Mouse (Mus musculus): Measurements from ENCODE around the gene Herc6. TPM values are rescaled to one million over a fixed set of nuclear protein-coding genes. Genes with fewer than 3 reads are reported as not detected.
"Not testable (repeated sequence)": the region's sequence is repeated elsewhere in the genome, so short reads cannot be mapped to it uniquely, and the experiment has no call there.

The Herc6 gene
- polyA plus RNA-seq, 1 experiment from 2014 or later = 1.4 TPM

DNA sequence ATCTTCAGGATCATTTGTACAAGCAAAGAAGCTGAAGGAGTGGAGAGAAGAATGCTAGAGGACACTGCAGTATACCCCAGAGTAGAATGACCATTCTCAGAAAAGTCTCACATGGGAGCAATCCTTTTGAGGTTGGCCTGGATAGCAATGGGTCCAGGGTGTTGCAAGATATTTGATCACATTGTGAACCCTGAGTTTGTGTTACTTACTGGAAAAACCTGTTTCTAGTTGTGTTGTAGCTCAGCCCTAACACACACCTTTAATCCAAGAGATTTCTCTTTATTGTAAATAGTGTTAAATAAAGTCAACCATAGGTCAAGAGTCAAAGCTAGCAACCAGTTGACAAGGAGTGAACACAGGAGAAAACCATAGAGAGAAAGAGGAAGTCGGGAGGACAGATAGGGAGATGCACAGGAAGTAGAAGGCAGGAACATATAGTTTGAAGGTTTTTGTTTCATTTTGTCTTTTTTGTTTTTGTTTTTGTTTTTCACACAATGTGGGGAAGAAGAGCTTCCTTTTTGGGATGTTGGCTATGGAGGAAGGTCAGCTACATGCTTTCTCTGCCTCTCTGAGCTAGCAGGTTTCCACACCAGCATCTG is 39.0 kb upstream of the Herc6 start:
- no peaks in the 10 kb centered on the region for H3K9me3 ChIP-seq (ENCODE audit: control insufficient read depth, low read length)
- no peak overlapping the region for H3K4me3 ChIP-seq (ENCODE audit: low read depth, low read length)
- 56% methylated on average over 1 of the region's 1 CpGs for WGBS
- H3K9ac ChIP-seq (ENCODE audit: low read length) = no peak overlapping the region
- H3K27me3 ChIP-seq (ENCODE audit: control insufficient read depth, insufficient read depth, low read length) = no peaks in the 10 kb centered on the region
- DNase-seq (ENCODE audit: low spot score) (no peak), ATAC-seq (ENCODE audit: low FRiP score, low TSS enrichment) (peak; percentile 63; the same call in 1 of the 2 replicates)
- no peaks in the 10 kb centered on the region for H3K4me1 ChIP-seq (replicated peaks; ENCODE audit: control insufficient read depth, insufficient read depth)
- H3K27ac ChIP-seq (replicated peaks) = no peak overlapping the region
- H3K36me3 ChIP-seq (ENCODE audit: control insufficient read depth, insufficient read depth, low read length) = no peaks in the 10 kb centered on the region
- TF ChIP-seq CTCF (IDR thresholded peaks at IDR 0.05; ENCODE audit: low read depth) = no peak
- no peak for TF ChIP-seq EP300 (optimal IDR thresholded peaks at IDR 0.05)
- H3K4me2 ChIP-seq (replicated peaks; ENCODE audit: low read depth) = no peak overlapping the region

DNA sequence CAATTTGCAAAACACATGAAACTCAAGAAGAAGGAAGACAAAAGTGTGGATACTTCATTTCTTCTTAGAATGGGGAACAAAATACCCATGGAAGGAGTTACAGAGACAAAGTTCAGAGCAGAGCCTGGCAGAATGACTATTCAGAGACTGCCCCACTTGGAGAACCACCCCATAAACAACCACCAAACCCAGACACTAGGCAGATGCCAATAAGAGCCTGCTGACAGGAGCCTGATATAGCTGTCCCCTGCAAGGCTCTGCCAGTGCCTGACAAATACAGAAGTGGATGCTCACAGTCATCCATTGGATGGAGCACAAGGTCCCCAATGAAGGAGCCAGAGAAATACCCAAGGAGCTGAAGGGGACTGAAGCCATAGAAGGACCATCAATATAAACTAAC is 37.2 kb upstream of the Herc6 start:
- DNase-seq (ENCODE audit: low spot score); H3K27me3 ChIP-seq (ENCODE audit: control insufficient read depth, insufficient read depth, low read length); H3K27ac ChIP-seq (replicated peaks); H3K4me1 ChIP-seq (replicated peaks; ENCODE audit: control insufficient read depth, insufficient read depth); H3K4me2 ChIP-seq (replicated peaks; ENCODE audit: low read depth); H3K9ac ChIP-seq (ENCODE audit: low read length); H3K9me3 ChIP-seq (ENCODE audit: control insufficient read depth, low read length); H3K4me3 ChIP-seq (ENCODE audit: low read depth, low read length); H3K36me3 ChIP-seq (ENCODE audit: control insufficient read depth, insufficient read depth, low read length); ATAC-seq (ENCODE audit: low FRiP score, low TSS enrichment): not testable (repeated sequence)

DNA sequence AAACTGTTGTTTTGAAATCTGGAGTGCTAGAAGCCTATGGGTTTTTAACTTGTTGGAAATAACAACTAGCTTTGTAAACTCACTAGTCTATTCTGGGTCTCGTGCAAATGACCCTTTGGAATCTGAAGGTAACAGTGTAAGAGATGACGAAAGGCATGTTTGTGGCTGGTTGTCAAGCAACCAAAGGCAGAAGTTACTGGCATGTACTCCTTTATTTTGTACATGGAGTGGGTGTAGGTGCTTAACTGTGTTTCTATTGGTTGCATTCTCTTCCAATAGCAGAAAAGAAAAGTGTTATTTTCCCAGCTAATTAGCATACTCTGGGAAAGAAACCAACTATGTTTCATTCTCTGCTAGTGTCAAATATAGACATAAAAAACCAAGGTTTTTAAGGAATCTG is 35.9 kb upstream of the Herc6 start:
- Histone ChIP-seq H3K4me2 (replicated peaks; ENCODE audit: low read depth) (no peak overlapping the region), H3K9ac (ENCODE audit: low read length) (no peak overlapping the region), H3K4me3 (ENCODE audit: low read depth, low read length) (no peak overlapping the region), H3K36me3 (ENCODE audit: control insufficient read depth, insufficient read depth, low read length) (no peaks in the 10 kb centered on the region), H3K27me3 (ENCODE audit: control insufficient read depth, insufficient read depth, low read length) (no peaks in the 10 kb centered on the region), H3K9me3 (ENCODE audit: control insufficient read depth, low read length) (no peaks in the 10 kb centered on the region), H3K27ac (replicated peaks) (no peak overlapping the region), H3K4me1 (replicated peaks; ENCODE audit: control insufficient read depth, insufficient read depth) (no peaks in the 10 kb centered on the region)
- no peak for TF ChIP-seq CTCF (IDR thresholded peaks at IDR 0.05; ENCODE audit: low read depth)
- no peak for TF ChIP-seq EP300 (optimal IDR thresholded peaks at IDR 0.05)
- WGBS = 47% methylated on average over 2 of the region's 2 CpGs
- DNase-seq (ENCODE audit: low spot score) = no peak
- no peak for ATAC-seq (ENCODE audit: low FRiP score, low TSS enrichment)

DNA sequence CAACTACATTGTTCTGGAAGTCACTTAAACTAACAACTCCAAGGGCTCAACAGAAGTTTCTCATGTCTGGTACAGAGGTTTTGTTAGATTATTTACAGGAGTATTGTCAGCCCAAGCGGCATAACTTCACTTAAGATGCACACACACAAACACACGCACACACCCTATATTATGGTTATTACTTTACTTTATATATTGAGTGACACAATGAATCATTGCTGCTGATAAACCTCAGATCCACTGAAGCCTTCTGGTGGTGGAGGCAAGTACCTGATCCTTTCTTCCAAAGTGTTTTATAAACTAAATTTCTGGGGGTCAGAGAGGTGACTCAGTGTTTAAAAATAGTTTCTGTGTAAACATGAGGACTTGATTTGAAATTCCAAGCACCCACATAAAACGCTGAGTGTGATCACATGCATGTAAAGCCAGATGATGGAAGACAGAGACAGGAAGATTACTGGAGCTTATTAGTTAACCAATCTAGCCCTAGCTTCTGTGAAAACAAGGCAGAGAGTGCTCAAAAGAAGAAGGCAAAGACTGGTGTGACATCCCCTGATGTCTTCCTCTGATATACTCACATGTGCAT is 29.5 kb upstream of the Herc6 start:
- no peak for DNase-seq (ENCODE audit: low spot score)
- Histone ChIP-seq H3K36me3 (ENCODE audit: control insufficient read depth, insufficient read depth, low read length) (no peaks in the 10 kb centered on the region), H3K27me3 (ENCODE audit: control insufficient read depth, insufficient read depth, low read length) (no peaks in the 10 kb centered on the region), H3K4me1 (replicated peaks; ENCODE audit: control insufficient read depth, insufficient read depth) (no peaks in the 10 kb centered on the region), H3K4me2 (replicated peaks; ENCODE audit: low read depth) (no peak overlapping the region), H3K9me3 (ENCODE audit: control insufficient read depth, low read length) (no peaks in the 10 kb centered on the region), H3K9ac (ENCODE audit: low read length) (no peak overlapping the region), H3K27ac (replicated peaks) (no peak overlapping the region), H3K4me3 (ENCODE audit: low read depth, low read length) (no peak overlapping the region)
- 32% methylated on average over 3 of the region's 3 CpGs for WGBS
- no peak for ATAC-seq (ENCODE audit: low FRiP score, low TSS enrichment)
- TF ChIP-seq EP300 (optimal IDR thresholded peaks at IDR 0.05) (no peak), CTCF (IDR thresholded peaks at IDR 0.05; ENCODE audit: low read depth) (no peak)

DNA sequence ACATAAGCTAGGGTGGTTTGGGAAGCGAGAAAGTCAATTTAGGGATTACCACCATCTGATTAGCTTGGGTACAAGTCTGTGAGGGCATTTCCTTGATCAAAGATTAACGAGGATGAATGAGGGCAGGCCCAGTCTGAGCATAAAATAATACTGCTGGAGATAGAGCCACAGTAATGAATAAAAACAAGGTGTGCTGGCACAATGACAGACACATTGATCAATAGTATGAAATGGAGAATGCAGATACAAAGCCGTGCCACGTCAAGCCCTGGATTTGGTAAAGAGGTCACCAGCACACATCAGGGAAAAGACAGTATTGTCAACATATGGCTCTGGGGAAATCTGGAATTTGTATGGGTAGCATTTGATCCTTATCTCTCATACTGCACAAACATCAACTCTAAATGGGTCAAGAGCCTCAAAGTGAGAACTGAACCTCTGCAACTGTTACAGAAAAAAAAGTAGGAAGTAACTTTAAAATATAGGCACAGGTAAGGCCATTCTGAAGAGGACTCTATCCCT is 22.9 kb upstream of the Herc6 start:
- no peaks in the 10 kb centered on the region for H3K27me3 ChIP-seq (ENCODE audit: control insufficient read depth, insufficient read depth, low read length)
- no peak overlapping the region for H3K27ac ChIP-seq (replicated peaks)
- TF ChIP-seq EP300 (optimal IDR thresholded peaks at IDR 0.05) = no peak
- no peak for TF ChIP-seq CTCF (IDR thresholded peaks at IDR 0.05; ENCODE audit: low read depth)
- H3K36me3 ChIP-seq (ENCODE audit: control insufficient read depth, insufficient read depth, low read length) = no peaks in the 10 kb centered on the region
- H3K4me3 ChIP-seq (ENCODE audit: low read depth, low read length) = no peak overlapping the region
- H3K9me3 ChIP-seq (ENCODE audit: control insufficient read depth, low read length) = no peaks in the 10 kb centered on the region
- no peak for DNase-seq (ENCODE audit: low spot score)
- H3K4me2 ChIP-seq (replicated peaks; ENCODE audit: low read depth) = no peak overlapping the region
- ATAC-seq (ENCODE audit: low FRiP score, low TSS enrichment) = no peak
- no peak overlapping the region for H3K9ac ChIP-seq (ENCODE audit: low read length)
- no peaks in the 10 kb centered on the region for H3K4me1 ChIP-seq (replicated peaks; ENCODE audit: control insufficient read depth, insufficient read depth)
- 42% methylated on average over 4 of the region's 4 CpGs for WGBS

DNA sequence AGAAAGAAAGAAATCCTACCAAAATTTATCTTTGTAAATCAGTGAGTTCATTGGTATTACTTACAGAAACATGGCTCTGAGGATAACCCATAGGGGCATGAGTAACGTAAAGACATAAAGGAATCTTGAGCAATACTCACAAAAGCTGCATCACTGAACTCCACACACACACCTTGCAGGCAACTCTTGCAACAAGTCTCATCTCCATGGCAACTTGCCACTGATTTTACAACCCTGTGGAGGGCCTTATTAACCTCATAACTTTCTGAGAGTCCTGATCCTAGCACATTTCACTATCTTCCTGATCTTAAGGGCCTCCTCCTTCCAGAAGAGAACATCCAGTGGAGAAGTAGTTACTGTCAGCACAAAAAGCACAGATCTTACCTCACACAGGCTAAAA is 17.3 kb upstream of the Herc6 start:
- no peaks in the 10 kb centered on the region for H3K27me3 ChIP-seq (ENCODE audit: control insufficient read depth, insufficient read depth, low read length)
- H3K9ac ChIP-seq (ENCODE audit: low read length) = no peak overlapping the region
- H3K4me1 ChIP-seq (replicated peaks; ENCODE audit: control insufficient read depth, insufficient read depth) = no peaks in the 10 kb centered on the region
- H3K4me3 ChIP-seq (ENCODE audit: low read depth, low read length) = no peak overlapping the region
- no peaks in the 10 kb centered on the region for H3K9me3 ChIP-seq (ENCODE audit: control insufficient read depth, low read length)
- no peaks in the 10 kb centered on the region for H3K36me3 ChIP-seq (ENCODE audit: control insufficient read depth, insufficient read depth, low read length)
- no peak overlapping the region for H3K4me2 ChIP-seq (replicated peaks; ENCODE audit: low read depth)
- DNase-seq (ENCODE audit: low spot score) (no peak), ATAC-seq (ENCODE audit: low FRiP score, low TSS enrichment) (no peak)
- H3K27ac ChIP-seq (replicated peaks) = no peak overlapping the region
- no peak for TF ChIP-seq CTCF (IDR thresholded peaks at IDR 0.05; ENCODE audit: low read depth)
- TF ChIP-seq EP300 (optimal IDR thresholded peaks at IDR 0.05) = no peak
- 70% methylated on average over 1 of the region's 1 CpGs for WGBS
